Mouse (Mus musculus): ENCODE measurements around the gene Itln1. TPM values are rescaled to one million over a fixed set of nuclear protein-coding genes. Genes with fewer than 3 reads are reported as not detected.
"Not testable (repeated sequence)": the region's sequence is repeated elsewhere in the genome, so short reads cannot be mapped to it uniquely, and the experiment has no call there.

The Itln1 gene
- total RNA-seq, 2 experiments from 2014 or later, result not detected

DNA sequence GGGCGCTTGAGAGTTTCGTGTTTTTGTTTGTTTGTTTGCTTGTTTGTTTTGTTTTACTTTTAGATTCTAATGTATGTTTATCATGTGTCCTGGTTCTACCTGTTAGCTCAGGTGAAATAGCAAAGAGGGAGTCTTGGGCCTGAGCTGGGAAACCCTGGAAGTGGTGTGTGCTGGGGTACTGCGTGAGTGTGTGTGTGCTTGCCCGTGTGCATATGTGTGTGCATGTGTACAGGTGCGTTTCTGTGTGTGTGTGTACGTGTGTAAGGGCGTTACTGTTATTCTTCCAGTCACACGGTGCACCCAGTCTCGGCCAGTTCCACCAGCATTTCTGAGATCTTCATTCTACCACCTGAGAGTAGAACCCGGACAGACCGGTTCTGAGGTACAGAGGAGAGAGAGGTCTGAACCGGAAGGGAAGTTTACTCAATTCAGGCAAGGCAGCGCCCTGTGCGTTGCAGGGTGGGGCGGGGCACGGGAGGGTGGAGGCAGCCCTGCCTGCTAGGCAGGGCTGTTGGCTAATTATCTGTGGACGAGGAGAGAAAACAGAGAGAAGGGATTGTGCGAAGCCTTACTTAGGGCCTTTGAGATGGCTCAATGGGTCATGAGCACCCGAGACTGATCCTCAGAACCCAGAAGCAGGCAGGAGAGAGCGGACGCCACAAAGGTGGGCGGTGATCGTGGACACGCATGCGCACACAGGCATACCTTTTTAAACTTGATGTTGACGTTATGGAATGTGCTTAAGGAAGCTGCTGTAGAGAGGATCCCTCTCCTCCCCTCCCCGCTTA, 57.1 kb downstream of the Itln1 start:
- Histone ChIP-seq H3K27ac (no peak overlapping the region), H3K4me3 (peak overlapping the region; percentile 36)
- no peak for TF ChIP-seq CTCF (IDR thresholded peaks at IDR 0.05)
- intact Hi-C loops (cut with DNase I), result loop anchor here (2.0 to 10.0 kb wide), 2 partner anchors 67 to 363 kb away; partner anchors contain the start of genes Cfap126 and Usf1
- DNase-seq (ENCODE audit: extremely low spot score in 1 of 2, low spot score in 2 of 2), result no peak

DNA sequence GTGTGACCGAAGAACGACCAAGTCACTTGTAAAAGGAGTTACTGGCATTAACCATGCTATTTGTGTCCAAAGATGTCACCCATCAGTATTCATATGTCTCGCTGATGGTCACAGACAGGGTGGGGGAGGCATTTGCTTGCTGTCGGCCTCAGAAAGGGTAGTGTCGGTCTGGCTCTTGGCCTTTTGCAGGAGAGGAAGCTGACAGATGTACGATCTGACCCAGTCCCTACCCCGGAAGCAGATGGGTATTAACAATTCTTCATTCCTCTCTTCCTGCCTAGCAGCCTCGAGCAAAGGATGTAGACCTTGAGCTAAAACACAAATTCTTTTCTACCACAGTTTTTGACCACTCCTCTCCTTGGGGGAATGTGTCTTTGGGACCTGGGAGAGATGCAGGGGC, 58.0 kb downstream of the Itln1 start:
- no peak for TF ChIP-seq CTCF (IDR thresholded peaks at IDR 0.05)
- H3K4me3 ChIP-seq, result no peak overlapping the region
- H3K27ac ChIP-seq, result no peak overlapping the region
- DNase-seq (ENCODE audit: extremely low spot score in 1 of 2, low spot score in 2 of 2), result no peak
- intact Hi-C loops (cut with DNase I), result loop anchor here (10.0 kb wide), 1 partner anchor 362 kb away; the partner anchor contains the start of gene Cfap126

DNA sequence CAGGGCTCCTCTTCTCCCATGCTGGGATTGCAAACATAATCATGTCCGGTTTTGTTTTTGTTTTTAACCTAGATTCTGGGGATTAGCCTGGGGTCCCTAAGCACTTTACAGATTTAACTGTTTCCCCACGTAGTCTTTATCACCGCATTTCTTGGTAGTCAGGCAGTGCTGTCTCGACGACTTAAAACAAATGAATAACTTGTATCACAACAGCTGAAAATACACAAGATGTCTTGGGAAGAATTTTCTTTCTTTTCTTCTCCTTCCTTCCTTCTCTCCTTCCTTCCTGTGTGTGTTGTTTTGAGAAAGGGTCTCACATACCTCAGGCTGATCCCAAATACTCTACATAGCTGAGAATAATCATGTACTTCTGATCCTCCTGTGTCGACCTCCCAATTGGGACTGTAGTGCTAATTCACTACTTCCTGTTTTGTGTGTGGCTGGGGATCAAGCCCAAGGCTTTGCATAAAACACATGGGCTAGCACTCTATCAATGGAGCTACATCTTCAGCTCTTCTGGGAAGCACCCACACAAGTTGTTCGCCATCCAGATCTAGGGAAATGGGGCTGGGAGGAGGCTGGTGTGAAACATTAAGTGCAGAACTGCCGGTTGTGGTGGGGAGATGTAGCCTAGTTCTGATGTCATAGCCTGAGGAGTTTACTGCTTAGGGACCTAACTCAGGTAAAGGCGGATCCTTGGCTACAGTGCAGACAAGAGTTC, 61.0 kb downstream of the Itln1 start:
- no peak overlapping the region for H3K4me3 ChIP-seq
- intact Hi-C loops (cut with DNase I), result loop anchor here (10.0 kb wide), 1 partner anchor 359 kb away; the partner anchor contains the start of gene Cfap126
- TF ChIP-seq CTCF (IDR thresholded peaks at IDR 0.05), result no peak
- no peak overlapping the region for H3K27ac ChIP-seq
- DNase-seq (ENCODE audit: extremely low spot score in 1 of 2, low spot score in 2 of 2), result no peak

DNA sequence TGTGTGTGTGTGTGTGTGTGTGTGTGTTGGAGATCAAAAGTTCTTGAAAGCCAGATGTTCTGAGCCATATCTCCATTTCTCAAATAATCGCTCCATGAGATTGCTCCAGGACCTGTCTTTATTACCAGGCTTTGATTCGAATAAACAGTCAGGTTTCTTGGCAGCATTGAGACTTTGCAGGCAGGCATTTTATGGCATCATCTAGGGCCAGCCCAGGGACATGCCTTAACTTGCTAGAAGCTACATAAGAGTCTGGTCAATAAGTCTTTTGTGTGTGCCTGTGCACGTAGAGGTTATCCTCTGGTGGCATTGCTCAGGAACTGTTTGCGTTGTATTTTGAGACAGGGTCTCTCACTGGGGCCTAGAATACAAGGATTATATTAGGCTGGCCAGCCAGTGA, 61.6 kb downstream of the Itln1 start:
- no peak overlapping the region for H3K27ac ChIP-seq
- intact Hi-C loops (cut with DNase I), result loop anchor here (10.0 kb wide), 1 partner anchor 359 kb away; the partner anchor contains the start of gene Cfap126
- no peak overlapping the region for H3K4me3 ChIP-seq
- DNase-seq (ENCODE audit: extremely low spot score in 1 of 2, low spot score in 2 of 2), result no peak
- TF ChIP-seq CTCF (IDR thresholded peaks at IDR 0.05), result no peak

DNA sequence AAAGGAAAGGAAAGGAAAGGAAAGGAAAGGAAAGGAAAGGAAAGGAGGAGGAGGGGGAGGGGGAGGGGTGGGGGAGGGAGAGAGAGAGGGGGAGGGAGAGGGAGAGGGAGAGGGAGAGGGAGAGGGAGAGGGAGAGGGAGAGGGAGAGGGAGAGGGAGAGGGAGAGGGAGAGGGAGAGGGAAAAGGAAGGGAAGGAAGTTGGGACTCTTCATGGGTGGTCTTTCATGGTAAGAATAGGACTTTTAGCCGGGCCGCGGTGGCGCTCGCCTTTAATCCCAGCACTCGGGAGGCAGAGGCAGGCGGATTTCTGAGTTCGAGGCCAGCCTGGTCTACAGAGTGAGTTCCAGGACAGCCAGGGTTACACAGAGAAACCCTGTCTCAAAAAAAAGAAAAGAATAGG, 63.2 kb downstream of the Itln1 start:
- DNase-seq (ENCODE audit: extremely low spot score in 1 of 2, low spot score in 2 of 2), result not testable (repeated sequence)
- intact Hi-C loops (cut with DNase I), result loop anchor here (2.0 to 10.0 kb wide), 2 partner anchors 59 to 357 kb away; partner anchors contain the start of gene Cfap126

DNA sequence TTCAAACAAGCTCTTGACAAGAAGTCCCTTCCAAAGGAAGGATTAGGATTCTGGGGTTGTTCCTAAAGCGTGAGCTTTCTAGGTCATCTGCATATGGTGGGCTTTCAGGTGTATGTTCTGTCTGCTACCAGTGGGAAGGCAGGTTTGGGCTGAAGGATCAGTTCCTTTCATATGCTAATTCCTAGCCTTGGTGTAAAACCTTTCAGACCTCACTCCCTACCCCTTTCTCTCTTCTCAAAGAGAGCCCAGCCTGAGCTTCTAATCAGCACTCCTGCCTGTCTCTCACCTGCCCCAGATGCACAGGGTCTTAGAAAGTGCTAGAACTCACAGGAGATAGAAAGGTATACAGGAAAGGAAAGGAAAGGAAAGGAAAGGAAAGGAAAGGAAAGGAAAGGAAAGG, 63.6 kb downstream of the Itln1 start:
- Histone ChIP-seq H3K4me3 (no peak overlapping the region), H3K27ac (no peak overlapping the region)
- DNase-seq (ENCODE audit: extremely low spot score in 1 of 2, low spot score in 2 of 2), result no peak
- intact Hi-C loops (cut with DNase I), result loop anchor here (2.0 to 10.0 kb wide), 2 partner anchors 59 to 357 kb away; partner anchors contain the start of gene Cfap126
- TF ChIP-seq CTCF (IDR thresholded peaks at IDR 0.05), result no peak

More for the DNA sequence above, 63.2 kb downstream of the Itln1 start:
- not testable (repeated sequence) for H3K4me3 ChIP-seq, H3K27ac ChIP-seq

DNA sequence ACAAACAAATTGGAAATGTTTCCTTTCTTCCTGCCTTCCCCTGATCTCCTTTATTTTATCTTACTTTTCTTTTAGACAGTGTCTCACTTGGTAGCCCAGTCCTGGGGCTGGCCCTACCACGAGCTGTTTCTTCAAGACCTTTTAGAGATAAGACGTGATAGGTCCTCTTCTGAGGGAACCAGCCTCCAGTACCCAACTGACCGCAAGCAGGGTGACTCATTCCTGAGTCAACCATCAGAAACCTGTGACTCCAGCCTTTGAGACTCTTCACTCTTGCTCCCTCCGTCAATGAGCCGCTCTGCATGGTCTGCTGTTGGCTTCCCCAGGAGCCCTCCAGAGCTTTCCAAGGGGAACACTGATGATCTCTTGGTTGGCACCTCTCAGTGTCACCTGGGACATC, 64.2 kb downstream of the Itln1 start:
- Histone ChIP-seq H3K27ac (no peak overlapping the region), H3K4me3 (no peak overlapping the region)
- no peak for DNase-seq (ENCODE audit: extremely low spot score in 1 of 2, low spot score in 2 of 2)
- TF ChIP-seq CTCF (IDR thresholded peaks at IDR 0.05), result no peak
- intact Hi-C loops (cut with DNase I), result loop anchor here (2.0 to 10.0 kb wide), 2 partner anchors 58 to 356 kb away; partner anchors contain the start of gene Cfap126

DNA sequence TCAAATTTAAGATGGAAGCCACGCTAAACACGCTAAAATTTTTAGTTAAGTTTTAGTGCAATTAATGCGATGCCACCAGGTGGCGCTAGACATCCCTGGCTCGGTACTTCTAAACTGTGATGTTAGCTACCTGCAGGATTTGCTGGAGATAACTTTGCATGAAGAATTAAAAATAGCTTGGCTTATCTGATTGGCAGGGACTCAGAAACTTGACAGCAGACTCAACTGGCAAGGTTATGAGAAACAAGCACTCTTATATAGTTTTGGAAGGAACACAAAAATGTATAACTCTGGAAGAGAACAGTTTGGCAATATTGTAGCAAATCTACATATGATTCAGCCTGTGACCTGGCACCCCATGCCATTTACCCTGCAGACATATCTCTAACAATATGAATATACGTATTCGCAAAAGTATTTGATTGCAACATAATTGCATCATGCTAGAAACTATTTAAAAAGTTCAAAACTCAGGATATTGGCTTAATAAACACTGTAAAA, 64.7 kb downstream of the Itln1 start:
- Histone ChIP-seq H3K4me3 (no peak overlapping the region), H3K27ac (no peak overlapping the region)
- DNase-seq (ENCODE audit: extremely low spot score in 1 of 2, low spot score in 2 of 2), result peak; percentile 38 to 51
- intact Hi-C loops (cut with DNase I), result loop anchor here (2.0 to 10.0 kb wide), 2 partner anchors 58 to 356 kb away; partner anchors contain the start of gene Cfap126
- TF ChIP-seq CTCF (IDR thresholded peaks at IDR 0.05), result peak; percentile 91

DNA sequence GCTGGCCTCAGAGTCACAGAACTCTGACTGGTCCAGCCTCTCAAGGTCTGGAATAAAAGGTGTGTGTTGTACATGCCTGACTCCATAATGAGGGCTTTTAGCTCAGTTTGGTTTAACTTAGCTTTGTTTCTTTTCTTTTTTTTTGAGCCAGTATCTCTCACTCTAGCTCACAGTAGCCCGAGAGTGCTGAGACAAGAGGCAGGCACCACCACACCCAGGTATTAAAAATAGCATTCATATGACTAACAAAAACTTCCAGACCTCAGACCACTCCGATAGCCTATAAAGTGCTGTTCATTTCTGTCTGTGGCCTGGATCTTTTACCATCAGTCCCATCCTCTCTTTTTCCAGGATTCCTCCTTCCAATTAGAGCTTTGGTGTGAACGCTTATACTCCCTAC, 65.4 kb downstream of the Itln1 start:
- Histone ChIP-seq H3K4me3 (no peak overlapping the region), H3K27ac (no peak overlapping the region)
- no peak for DNase-seq (ENCODE audit: extremely low spot score in 1 of 2, low spot score in 2 of 2)
- no peak for TF ChIP-seq CTCF (IDR thresholded peaks at IDR 0.05)
- intact Hi-C loops (cut with DNase I), result loop anchor here (2.0 to 10.0 kb wide), 2 partner anchors 57 to 355 kb away; partner anchors contain the start of gene Cfap126

Other genes starting within 250 kb of the Itln1 start
- gene Usp21, start 247.3 kb downstream of the Itln1 start, total RNA-seq (2021), result 10 to 100 TPM; 59.8 to 65.7 TPM
- 100 to 1,000 TPM; 101 to 108 TPM for gene Ufc1, start 240.3 kb downstream of the Itln1 start, total RNA-seq (2021)
- gene Dedd, start 206.1 kb downstream of the Itln1 start, total RNA-seq (2021), result 10 to 100 TPM; 40.4 to 40.9 TPM
- gene Nit1, start 189.6 kb downstream of the Itln1 start, total RNA-seq (2021), result 10 to 100 TPM; 43.3 to 44.3 TPM
- 100 to 1,000 TPM; 186 to 191 TPM for gene Pfdn2, start 189.6 kb downstream of the Itln1 start, total RNA-seq (2021)
- gene Klhdc9, start 174.5 kb downstream of the Itln1 start, total RNA-seq (2021), result 1 to 10 TPM; 6.2 to 7.1 TPM
- gene Nectin4, start 165.2 kb downstream of the Itln1 start, total RNA-seq (2021), result 1 to 10 TPM; 3.0 to 3.1 TPM
- 1 to 10 TPM; 2.0 to 2.2 TPM for gene Arhgap30, start 146.3 kb downstream of the Itln1 start, total RNA-seq (2021)
- 100 to 1,000 TPM in 1 of 2 experiments, 10 to 100 TPM in 1; 99.7 to 106 TPM for gene Usf1, start 124.0 kb downstream of the Itln1 start, total RNA-seq (2021)
- 1 to 10 TPM; 2.9 to 4.3 TPM for gene Tstd1, start 116.4 kb downstream of the Itln1 start, total RNA-seq (2021)
- 1 to 10 TPM; 4.9 to 6.2 TPM for gene F11r, start 97.8 kb downstream of the Itln1 start, total RNA-seq (2021)
- 1 to 10 TPM; 4.9 to 5.4 TPM for gene Alyref2, start 31.8 kb downstream of the Itln1 start, total RNA-seq (2021)
- not detected for gene Cd244a, start 23.9 kb upstream of the Itln1 start, total RNA-seq (2021)
- gene Ly9, start 72.1 kb upstream of the Itln1 start, total RNA-seq (2021), result not detected
- gene Slamf7, start 117.7 kb upstream of the Itln1 start, total RNA-seq (2021), result under 1 TPM in 1 of 2 experiments, not detected in 1; 0.40 TPM
- gene Cd48, start 146.7 kb upstream of the Itln1 start, total RNA-seq (2021), result under 1 TPM; 0.38 to 0.40 TPM
- under 1 TPM; 0.52 to 0.68 TPM for gene Slamf1, start 231.8 kb upstream of the Itln1 start, total RNA-seq (2021)

Measured in left cerebral cortex, adult 2 months (tissue).